Mouse (Mus musculus) layer of hippocampus, postnatal 14 days (tissue): Measurements from ENCODE around the gene Xpr1. TPM values are rescaled to one million over a fixed set of nuclear protein-coding genes. Genes with fewer than 3 reads are reported as not detected.

Source experiments
- DNase-seq, 2 experiments: peaks; one replicate each; pipeline ENCODE4 v3.0.0; 2021 to 2022; ENCODE audit warnings: low spot score in 2 of 2, mixed read lengths in 1 of 2
- total RNA-seq, 2 experiments: library from RNA; stranded (reverse); gene quantifications; 2 replicates each; pipeline ENCODE4 v1.2.3; 2021

Xpr1 gene
- total RNA-seq, 2 experiments from 2014 or later, result 91.6 to 94.7 TPM

DNA sequence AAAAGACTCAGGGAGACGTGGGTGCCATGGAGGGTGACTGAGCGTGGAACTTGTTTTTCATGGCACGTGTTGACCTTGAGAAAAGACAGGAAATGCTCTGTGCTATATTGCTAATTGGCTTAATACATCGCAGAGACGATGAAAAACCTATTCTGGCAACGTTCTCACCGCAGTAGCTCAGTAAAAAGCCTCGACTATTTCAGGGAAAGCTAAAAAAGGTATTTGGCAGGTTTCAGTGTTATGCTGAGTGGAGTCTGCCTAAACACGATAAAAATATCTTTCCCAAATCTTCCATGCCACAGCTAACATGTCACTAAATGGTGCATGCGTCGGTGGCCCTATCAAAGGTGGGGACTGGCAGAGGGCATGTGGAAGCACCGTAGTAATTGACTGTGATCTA is 164.1 kb downstream of the Xpr1 start:
- no peak for DNase-seq

DNA sequence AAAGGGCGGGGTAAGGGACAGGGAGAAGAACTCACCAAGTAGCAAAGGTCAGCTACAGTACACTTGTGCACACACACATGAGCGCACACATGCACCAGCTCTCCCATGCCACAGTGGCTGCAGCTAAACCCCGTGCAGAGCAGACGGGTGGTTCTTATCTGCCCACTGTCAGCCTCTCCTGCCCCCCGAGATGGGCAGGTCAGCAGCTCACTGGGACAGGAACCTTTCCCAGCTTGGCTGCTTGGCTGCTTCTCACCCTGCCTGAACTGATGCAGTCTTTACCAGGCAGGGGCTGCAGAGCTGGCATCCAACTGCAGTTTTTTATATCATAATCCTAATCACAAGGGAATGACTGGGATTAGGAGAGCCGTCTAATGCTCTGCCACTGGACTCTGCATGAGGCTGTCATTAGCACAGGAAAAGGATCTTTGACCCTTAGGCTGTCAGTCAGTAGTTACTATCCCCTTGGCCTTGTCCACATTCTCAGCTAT is 164.5 kb downstream of the Xpr1 start:
- no peak for DNase-seq

- no peak for DNase-seq
Observed at GRCm38 (mm10) chr1:155251596-155251995, 165.6 kb downstream of the Xpr1 start.

- no peak for DNase-seq
Observed at GRCm38 (mm10) chr1:155250531-155251135, 166.6 kb downstream of the Xpr1 start.

DNA sequence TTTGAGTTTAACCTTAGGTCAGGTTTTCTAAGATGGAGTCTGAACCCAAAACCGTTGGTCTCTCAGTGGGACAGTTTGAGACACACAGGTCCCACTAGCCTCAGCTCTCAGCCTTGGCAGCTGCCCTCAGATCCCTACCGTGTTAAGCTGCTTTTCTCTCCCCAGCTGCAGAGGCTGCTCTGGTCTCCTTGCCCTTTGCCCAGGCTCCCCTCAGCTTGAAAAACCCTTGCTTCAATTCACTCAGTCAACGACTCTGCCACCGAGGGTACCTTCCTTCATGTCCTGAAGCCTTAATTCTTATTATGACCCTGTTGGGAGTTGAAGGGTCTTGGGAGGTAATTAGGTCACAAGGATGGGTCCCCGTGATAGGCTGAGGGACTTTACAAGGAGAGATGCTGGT is 167.3 kb downstream of the Xpr1 start:
- DNase-seq, result no peak

DNA sequence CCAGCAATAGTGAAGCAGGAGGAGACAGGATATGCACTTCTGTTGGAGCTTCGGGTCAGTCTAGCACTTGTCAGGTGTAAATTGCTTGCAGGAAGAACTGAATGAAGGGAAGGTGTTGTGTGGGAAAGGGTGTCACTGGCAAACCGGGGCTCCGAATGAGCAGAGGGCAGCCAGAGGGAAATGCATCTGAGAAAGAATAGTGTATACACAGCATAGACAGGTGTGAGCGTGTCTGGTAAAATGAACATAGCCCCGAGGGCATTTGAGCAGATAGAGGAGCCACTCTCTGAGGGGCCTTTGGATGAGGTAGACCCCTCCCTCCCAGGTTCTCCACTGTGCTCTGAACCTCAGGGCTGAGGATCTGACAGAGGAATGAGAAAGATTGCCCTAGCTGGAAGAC is 169.2 kb downstream of the Xpr1 start:
- no peak for DNase-seq

- DNase-seq, result no peak
Observed at GRCm38 (mm10) chr1:155247441-155247840, 169.8 kb downstream of the Xpr1 start.

DNA sequence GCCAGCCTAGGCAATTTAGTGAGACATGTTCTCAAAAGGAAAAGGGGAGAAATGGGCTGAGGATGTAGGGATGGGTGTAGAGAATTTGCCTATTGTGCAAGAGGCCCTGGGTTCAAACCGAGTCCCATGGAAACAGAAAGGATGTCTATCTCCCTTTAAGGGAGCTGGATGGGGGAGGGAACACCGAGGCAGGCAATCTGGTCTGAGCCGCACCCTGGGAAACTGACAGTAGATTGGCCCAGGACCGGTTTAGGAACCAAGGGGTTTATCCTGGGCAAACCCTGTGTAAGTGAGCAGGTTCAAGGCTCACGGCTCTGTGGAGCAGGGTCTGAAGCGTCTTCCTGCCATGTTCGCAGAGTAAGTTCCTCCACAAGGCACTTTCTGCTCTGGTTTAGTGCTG is 171.7 kb downstream of the Xpr1 start:
- DNase-seq, result no peak

- no peak for DNase-seq
Observed at GRCm38 (mm10) chr1:155244771-155245211, 172.4 kb downstream of the Xpr1 start.

GRCm38 (mm10) chr1:155243797-155244770 is 173.1 kb downstream of the Xpr1 start, which contains the start of gene BC034090:
Gene BC034090 (minus strand): TSS chr1:155244444.
- DNase-seq, result no peak

- no peak for DNase-seq
Observed at GRCm38 (mm10) chr1:155242488-155242745, 174.8 kb downstream of the Xpr1 start.

DNA sequence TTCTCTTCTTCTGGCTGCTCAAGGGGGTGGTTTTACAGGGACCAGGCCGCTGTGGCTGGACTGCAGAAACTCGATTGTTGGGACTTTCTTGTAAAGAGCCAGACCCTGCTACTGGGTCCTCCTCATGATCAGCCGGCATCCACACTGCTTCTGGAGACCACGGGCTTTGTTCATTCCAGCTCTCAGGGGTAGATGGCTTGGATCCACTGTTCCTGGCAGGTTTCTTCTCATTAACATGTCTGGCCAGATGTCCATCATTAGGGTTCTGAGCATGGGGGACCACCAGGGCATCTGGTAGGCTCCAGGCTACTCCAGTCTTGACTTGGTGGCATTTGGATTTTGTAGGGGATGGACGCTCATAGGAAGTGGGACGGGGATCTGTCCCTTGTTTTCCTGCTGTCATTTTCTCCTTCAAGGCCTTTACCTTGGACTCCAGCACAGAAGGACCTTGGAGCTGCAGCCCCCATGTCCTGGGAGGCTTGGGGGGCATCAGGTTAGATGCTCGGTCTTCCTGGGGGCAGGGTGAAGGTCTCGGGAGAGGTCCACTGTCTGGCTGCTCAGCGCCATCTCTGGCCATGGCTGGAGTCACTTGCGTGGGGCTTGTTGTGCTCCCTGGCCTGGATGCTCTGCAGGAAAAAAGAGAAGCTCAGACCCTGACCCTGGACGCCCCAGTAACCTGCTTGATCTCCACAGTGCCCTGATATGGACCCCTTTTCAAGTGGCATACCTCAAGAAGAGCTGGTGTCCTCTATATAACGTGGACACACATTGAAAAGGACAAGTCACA is 175.3 kb downstream of the Xpr1 start:
- no peak for DNase-seq

DNA sequence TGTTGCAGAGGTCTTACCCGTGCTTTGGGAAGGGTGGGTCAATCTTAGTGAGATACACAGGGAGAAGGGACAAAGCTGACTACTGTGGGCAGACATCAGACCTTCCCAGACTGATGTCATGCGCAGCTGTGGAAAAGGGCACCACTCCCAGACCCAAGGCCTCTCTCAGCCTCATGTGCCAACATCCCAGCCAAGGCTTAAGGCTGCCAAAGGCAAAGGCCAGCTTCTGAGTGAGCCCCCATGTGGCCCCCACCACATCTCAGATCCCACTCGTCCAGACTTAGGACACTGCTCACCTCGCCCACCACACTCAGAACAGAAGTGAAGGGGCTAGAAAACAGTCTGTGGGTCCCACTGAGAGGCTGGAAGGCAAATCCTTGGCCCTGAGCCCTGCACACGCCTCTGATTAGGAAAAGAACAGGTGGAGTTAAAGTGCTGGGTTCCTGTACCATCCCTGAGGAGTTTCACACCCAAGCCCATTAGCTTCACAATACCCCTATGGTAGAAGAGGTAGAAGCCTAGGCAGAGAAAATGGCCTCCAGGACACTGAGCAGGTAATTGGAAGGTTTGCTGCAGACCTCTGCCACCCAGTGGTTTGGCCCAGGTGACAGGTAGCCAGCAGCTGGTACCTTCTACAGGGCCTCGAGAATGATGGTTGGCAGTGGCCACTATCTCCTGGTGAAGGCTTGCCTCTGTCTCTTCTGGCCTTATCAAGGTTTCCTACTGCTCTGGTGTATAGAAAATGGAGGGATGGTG is 177.1 kb downstream of the Xpr1 start:
- no peak for DNase-seq

DNA sequence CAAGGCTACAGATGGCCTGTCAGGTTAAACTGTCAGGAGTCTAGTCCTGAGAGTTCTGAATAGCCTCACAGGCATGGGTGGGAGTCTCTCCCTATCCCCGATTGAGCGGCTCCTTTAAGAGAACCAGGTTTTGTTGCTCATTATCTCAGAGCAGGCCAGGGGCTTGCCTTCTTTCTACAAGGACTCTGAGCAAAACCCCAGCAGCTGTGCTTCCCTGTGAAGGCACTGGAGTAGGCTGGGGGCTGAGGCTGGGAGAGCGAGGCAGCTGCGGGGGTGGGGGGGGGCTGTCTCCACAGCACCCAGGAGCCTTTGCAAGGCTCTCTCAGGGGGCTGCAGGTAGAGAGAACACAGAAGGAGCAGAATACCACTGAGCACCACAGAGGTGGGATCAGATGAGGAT is 178.0 kb downstream of the Xpr1 start:
- no peak for DNase-seq

GRCm38 (mm10) chr1:155238126-155238525 is 179.1 kb downstream of the Xpr1 start:
- no peak for DNase-seq

GRCm38 (mm10) chr1:155237390-155237789 is 179.8 kb downstream of the Xpr1 start:
- no peak for DNase-seq

DNA sequence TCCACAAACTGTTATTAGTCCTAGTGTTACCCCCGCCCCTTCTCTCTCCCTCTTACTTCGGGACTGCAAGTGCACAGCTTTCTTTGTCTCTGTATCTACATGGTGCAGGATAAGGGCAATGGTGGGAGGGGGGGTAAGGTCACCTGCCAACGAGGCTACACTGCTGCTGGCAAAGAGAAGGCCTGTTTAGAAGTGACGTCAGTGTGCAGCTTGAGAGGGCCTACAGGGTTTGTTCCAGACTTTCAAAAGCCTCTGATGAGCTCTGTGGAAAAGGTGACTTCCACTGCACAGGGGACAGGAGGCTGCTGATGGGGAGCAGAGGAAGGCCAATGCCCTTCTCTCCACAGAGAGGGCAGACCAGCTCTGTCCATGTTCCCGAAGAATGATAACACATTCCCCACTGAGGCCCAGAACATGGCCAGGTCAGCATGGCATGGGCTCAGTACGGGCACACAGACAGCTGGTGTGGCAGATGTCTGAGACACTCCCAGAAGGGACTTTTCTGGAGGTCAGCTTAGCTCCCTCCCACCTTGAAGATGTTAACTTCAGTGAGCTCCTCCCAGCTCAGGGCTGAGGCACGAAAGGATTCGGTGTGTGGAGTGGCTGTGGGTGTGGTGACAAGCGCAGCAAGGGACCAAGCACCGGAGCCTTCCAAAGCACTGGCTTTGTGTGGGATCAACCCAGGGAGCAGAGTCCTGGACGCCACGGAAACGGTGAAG is 180.8 kb downstream of the Xpr1 start:
- DNase-seq, result no peak

GRCm38 (mm10) chr1:155235641-155236040 is 181.6 kb downstream of the Xpr1 start:
- DNase-seq, result no peak

DNA sequence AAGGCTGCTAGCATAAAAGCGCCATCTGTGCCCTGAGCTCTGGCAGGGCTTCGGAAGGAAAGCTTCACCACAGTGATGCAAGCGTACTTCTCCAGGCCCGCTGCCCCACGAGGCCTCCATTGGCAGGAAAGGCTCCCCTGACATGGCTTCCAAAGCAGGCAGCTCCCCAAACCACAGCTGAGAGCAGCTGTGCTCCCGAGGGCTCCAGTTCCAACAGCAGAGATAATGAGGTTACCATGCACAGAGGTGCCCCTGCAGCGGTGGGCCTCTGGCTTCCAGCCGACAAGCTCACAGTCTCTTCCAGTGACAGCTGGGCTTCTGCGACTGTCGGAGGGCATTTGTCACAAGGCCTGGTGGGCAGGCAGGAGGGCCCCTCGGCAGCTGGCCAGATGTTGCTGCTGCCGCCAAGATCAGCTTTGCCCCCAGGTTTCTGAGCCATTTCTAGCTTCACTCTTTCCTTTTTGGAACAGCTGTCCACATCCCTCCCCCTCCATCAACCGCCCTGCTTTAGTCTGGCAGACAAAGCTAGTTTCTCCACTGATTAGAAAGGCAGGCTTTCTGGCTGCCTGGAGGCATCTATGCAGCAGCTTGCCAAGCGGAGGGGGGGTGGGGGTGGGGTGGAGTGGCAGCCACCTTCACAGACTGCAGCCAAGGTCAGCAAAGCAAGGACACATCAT is 183.1 kb downstream of the Xpr1 start:
- DNase-seq, result peak; percentile 67 to 73

DNA sequence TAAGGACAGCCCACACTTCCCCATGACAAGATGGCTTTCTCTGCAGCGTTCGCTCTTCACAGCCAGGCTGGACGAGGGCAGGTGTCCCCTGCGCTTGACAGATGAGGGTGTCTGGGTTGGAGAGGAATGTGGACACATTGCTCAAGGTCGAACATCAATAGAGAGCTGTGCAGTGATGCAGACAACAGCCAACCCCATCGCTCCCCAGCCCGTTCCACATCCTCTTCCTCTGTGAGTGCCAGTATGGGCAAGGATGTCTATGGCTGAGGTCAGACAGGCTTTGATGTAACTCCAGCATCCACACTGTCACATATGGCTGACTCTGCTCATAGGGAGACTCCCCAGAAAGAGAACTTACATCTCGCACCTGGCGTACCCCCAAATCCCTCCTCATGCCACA is 183.8 kb downstream of the Xpr1 start:
- DNase-seq, result no peak
